Mouse (Mus musculus): ENCODE measurements around the gene Zbtb38. TPM values are rescaled to one million over a fixed set of nuclear protein-coding genes. Genes with fewer than 3 reads are reported as not detected.

Zbtb38 gene
- 8.8 and 9.3 TPM in 2 replicates for polyA plus RNA-seq (2014; fragmentation: Nextera tagmentation; extraction: Ambion mirVana)

GRCm38 (mm10) chr9:96752603-96753114 is at the start of gene Zbtb38:
Zbtb38 (minus strand) TSS chr9:96752831.
- ATAC-seq (replicated peaks; ENCODE audit: insufficient number of reproducible peaks, low FRiP score, low TSS enrichment, low read depth) (peak; percentile 60; the same call in 1 of the 2 replicates), DNase-seq (ENCODE audit: low spot score) (peak; percentile 17)
- Histone ChIP-seq H3K27me3 (ENCODE audit: control insufficient read depth, insufficient read depth, low read length) (no peaks in the 10 kb centered on the region), H3K36me3 (replicated peaks; ENCODE audit: control insufficient read depth, insufficient read depth, low read depth, low read length) (no peaks in the 10 kb centered on the region), H3K4me2 (ENCODE audit: low read depth, low read length) (no peak within 1 kb of the TSS), H3K9me3 (replicated peaks; ENCODE audit: control insufficient read depth, low read length) (no peaks in the 10 kb centered on the region), H3K27ac (replicated peaks; ENCODE audit: low read depth, low read length) (no peak within 1 kb of the TSS), H3K4me1 (ENCODE audit: control insufficient read depth, insufficient read depth, low read length) (no peaks in the 10 kb centered on the region), H3K4me3 (ENCODE audit: low read depth, low read length) (no peak within 1 kb of the TSS), H3K9ac (replicated peaks; ENCODE audit: low read length) (no peak within 1 kb of the TSS)
- WGBS, result 40% methylated on average over 15 of the region's 15 CpGs

GRCm38 (mm10) chr9:96800131-96800825 is 47.6 kb upstream of the Zbtb38 start:
- Histone ChIP-seq H3K27me3 (ENCODE audit: control insufficient read depth, insufficient read depth, low read length) (no peaks in the 10 kb centered on the region), H3K36me3 (replicated peaks; ENCODE audit: control insufficient read depth, insufficient read depth, low read depth, low read length) (no peaks in the 10 kb centered on the region), H3K4me1 (ENCODE audit: control insufficient read depth, insufficient read depth, low read length) (no peaks in the 10 kb centered on the region), H3K4me2 (ENCODE audit: low read depth, low read length) (no peak overlapping the region), H3K4me3 (ENCODE audit: low read depth, low read length) (no peak overlapping the region), H3K27ac (replicated peaks; ENCODE audit: low read depth, low read length) (no peak overlapping the region), H3K9ac (replicated peaks; ENCODE audit: low read length) (no peak overlapping the region), H3K9me3 (replicated peaks; ENCODE audit: control insufficient read depth, low read length) (no peaks in the 10 kb centered on the region)
- DNase-seq (ENCODE audit: low spot score) (peak; percentile 51), ATAC-seq (replicated peaks; ENCODE audit: insufficient number of reproducible peaks, low FRiP score, low TSS enrichment, low read depth) (no peak)
- 39% methylated on average over 5 of the region's 5 CpGs for WGBS

- DNase-seq (ENCODE audit: low spot score), result no peak
- no peaks in the 10 kb centered on the region for H3K27me3 ChIP-seq (ENCODE audit: control insufficient read depth, insufficient read depth, low read length)
- WGBS, result 97% methylated on average over 3 of the region's 3 CpGs
Measured at GRCm38 (mm10) chr9:96797311-96797710, 44.7 kb upstream of the Zbtb38 start.

GRCm38 (mm10) chr9:96795399-96795928 is 42.8 kb upstream of the Zbtb38 start:
- no peak overlapping the region for H3K27ac ChIP-seq (replicated peaks; ENCODE audit: low read depth, low read length)
- H3K9ac ChIP-seq (replicated peaks; ENCODE audit: low read length), result peak overlapping the region; percentile 54
- peak; percentile 79 for DNase-seq (ENCODE audit: low spot score)

More at GRCm38 (mm10) chr9:96797311-96797710, 44.7 kb upstream of the Zbtb38 start:
- Histone ChIP-seq H3K4me3 (ENCODE audit: low read depth, low read length) (no peak overlapping the region), H3K9me3 (replicated peaks; ENCODE audit: control insufficient read depth, low read length) (no peaks in the 10 kb centered on the region), H3K4me1 (ENCODE audit: control insufficient read depth, insufficient read depth, low read length) (no peaks in the 10 kb centered on the region), H3K9ac (replicated peaks; ENCODE audit: low read length) (no peak overlapping the region), H3K4me2 (ENCODE audit: low read depth, low read length) (no peak overlapping the region), H3K36me3 (replicated peaks; ENCODE audit: control insufficient read depth, insufficient read depth, low read depth, low read length) (no peaks in the 10 kb centered on the region), H3K27ac (replicated peaks; ENCODE audit: low read depth, low read length) (no peak overlapping the region)
- no peak for ATAC-seq (replicated peaks; ENCODE audit: insufficient number of reproducible peaks, low FRiP score, low TSS enrichment, low read depth)

GRCm38 (mm10) chr9:96794601-96795000 is 42.0 kb upstream of the Zbtb38 start:
- Histone ChIP-seq H3K4me1 (ENCODE audit: control insufficient read depth, insufficient read depth, low read length) (no peaks in the 10 kb centered on the region), H3K4me3 (ENCODE audit: low read depth, low read length) (no peak overlapping the region), H3K9me3 (replicated peaks; ENCODE audit: control insufficient read depth, low read length) (no peaks in the 10 kb centered on the region), H3K27ac (replicated peaks; ENCODE audit: low read depth, low read length) (no peak overlapping the region), H3K4me2 (ENCODE audit: low read depth, low read length) (no peak overlapping the region), H3K27me3 (ENCODE audit: control insufficient read depth, insufficient read depth, low read length) (no peaks in the 10 kb centered on the region), H3K9ac (replicated peaks; ENCODE audit: low read length) (no peak overlapping the region), H3K36me3 (replicated peaks; ENCODE audit: control insufficient read depth, insufficient read depth, low read depth, low read length) (no peaks in the 10 kb centered on the region)
- DNase-seq (ENCODE audit: low spot score) (no peak), ATAC-seq (replicated peaks; ENCODE audit: insufficient number of reproducible peaks, low FRiP score, low TSS enrichment, low read depth) (0 out of 2 replicates have a peak, but pooled peaks have one; percentile 34)
- WGBS, result 89% methylated on average over 2 of the region's 2 CpGs

More at GRCm38 (mm10) chr9:96795399-96795928, 42.8 kb upstream of the Zbtb38 start:
- H3K36me3 ChIP-seq (replicated peaks; ENCODE audit: control insufficient read depth, insufficient read depth, low read depth, low read length), result no peaks in the 10 kb centered on the region
- peak overlapping the region; percentile 43 for H3K4me2 ChIP-seq (ENCODE audit: low read depth, low read length)
- no peaks in the 10 kb centered on the region for H3K9me3 ChIP-seq (replicated peaks; ENCODE audit: control insufficient read depth, low read length)
- H3K4me3 ChIP-seq (ENCODE audit: low read depth, low read length), result peak overlapping the region; percentile 27
- peak; percentile 65 for ATAC-seq (replicated peaks; ENCODE audit: insufficient number of reproducible peaks, low FRiP score, low TSS enrichment, low read depth)
- H3K27me3 ChIP-seq (ENCODE audit: control insufficient read depth, insufficient read depth, low read length), result no peaks in the 10 kb centered on the region
- no peaks in the 10 kb centered on the region for H3K4me1 ChIP-seq (ENCODE audit: control insufficient read depth, insufficient read depth, low read length)
- WGBS, result 9% methylated on average over 10 of the region's 10 CpGs

- no peak overlapping the region for H3K4me3 ChIP-seq (ENCODE audit: low read depth, low read length)
- DNase-seq (ENCODE audit: low spot score), result no peak
- no peaks in the 10 kb centered on the region for H3K4me1 ChIP-seq (ENCODE audit: control insufficient read depth, insufficient read depth, low read length)
- ATAC-seq (replicated peaks; ENCODE audit: insufficient number of reproducible peaks, low FRiP score, low TSS enrichment, low read depth), result no peak
- WGBS, result 82% methylated on average over 2 of the region's 2 CpGs
- no peak overlapping the region for H3K4me2 ChIP-seq (ENCODE audit: low read depth, low read length)
- no peak overlapping the region for H3K9ac ChIP-seq (replicated peaks; ENCODE audit: low read length)
- H3K27ac ChIP-seq (replicated peaks; ENCODE audit: low read depth, low read length), result no peak overlapping the region
- H3K27me3 ChIP-seq (ENCODE audit: control insufficient read depth, insufficient read depth, low read length), result no peaks in the 10 kb centered on the region
- H3K36me3 ChIP-seq (replicated peaks; ENCODE audit: control insufficient read depth, insufficient read depth, low read depth, low read length), result no peaks in the 10 kb centered on the region
- no peaks in the 10 kb centered on the region for H3K9me3 ChIP-seq (replicated peaks; ENCODE audit: control insufficient read depth, low read length)
Measured at GRCm38 (mm10) chr9:96792543-96792942, 39.9 kb upstream of the Zbtb38 start.

GRCm38 (mm10) chr9:96790389-96791007 is 37.9 kb upstream of the Zbtb38 start:
- no peak overlapping the region for H3K27ac ChIP-seq (replicated peaks; ENCODE audit: low read depth, low read length)
- H3K4me1 ChIP-seq (ENCODE audit: control insufficient read depth, insufficient read depth, low read length), result no peaks in the 10 kb centered on the region
- no peaks in the 10 kb centered on the region for H3K36me3 ChIP-seq (replicated peaks; ENCODE audit: control insufficient read depth, insufficient read depth, low read depth, low read length)
- ATAC-seq (replicated peaks; ENCODE audit: insufficient number of reproducible peaks, low FRiP score, low TSS enrichment, low read depth) (no peak), DNase-seq (ENCODE audit: low spot score) (no peak)
- no peak overlapping the region for H3K9ac ChIP-seq (replicated peaks; ENCODE audit: low read length)
- no peaks in the 10 kb centered on the region for H3K9me3 ChIP-seq (replicated peaks; ENCODE audit: control insufficient read depth, low read length)
- H3K4me3 ChIP-seq (ENCODE audit: low read depth, low read length), result no peak overlapping the region
- H3K4me2 ChIP-seq (ENCODE audit: low read depth, low read length), result no peak overlapping the region
- 42% methylated on average over 4 of the region's 4 CpGs for WGBS
- no peaks in the 10 kb centered on the region for H3K27me3 ChIP-seq (ENCODE audit: control insufficient read depth, insufficient read depth, low read length)

- H3K27me3 ChIP-seq (ENCODE audit: control insufficient read depth, insufficient read depth, low read length), result no peaks in the 10 kb centered on the region
- no peak for ATAC-seq (replicated peaks; ENCODE audit: insufficient number of reproducible peaks, low FRiP score, low TSS enrichment, low read depth)
- no peak overlapping the region for H3K27ac ChIP-seq (replicated peaks; ENCODE audit: low read depth, low read length)
- H3K36me3 ChIP-seq (replicated peaks; ENCODE audit: control insufficient read depth, insufficient read depth, low read depth, low read length), result no peaks in the 10 kb centered on the region
- H3K9ac ChIP-seq (replicated peaks; ENCODE audit: low read length), result no peak overlapping the region
- DNase-seq (ENCODE audit: low spot score), result no peak
- 70% methylated on average over 3 of the region's 3 CpGs for WGBS
- H3K4me1 ChIP-seq (ENCODE audit: control insufficient read depth, insufficient read depth, low read length), result no peaks in the 10 kb centered on the region
- H3K4me2 ChIP-seq (ENCODE audit: low read depth, low read length), result no peak overlapping the region
- no peaks in the 10 kb centered on the region for H3K9me3 ChIP-seq (replicated peaks; ENCODE audit: control insufficient read depth, low read length)
- H3K4me3 ChIP-seq (ENCODE audit: low read depth, low read length), result no peak overlapping the region
Measured at GRCm38 (mm10) chr9:96789906-96790305, 37.3 kb upstream of the Zbtb38 start.
